Mouse (Mus musculus) midbrain, embryonic 16.5 days (tissue): ENCODE measurements around the gene Oosp1. TPM values are rescaled to one million over a fixed set of nuclear protein-coding genes. Genes with fewer than 3 reads are reported as not detected.

Source experiments
- ATAC-seq: fragments of 200-750 bp; cut with Nextera tagmentation; 2 replicates; pipeline ENCODE4 v1.8.0; 2017; ENCODE audit warnings: moderate TSS enrichment
- H3K27ac ChIP-seq: fragments of 300-500 bp; sonication (generic); 2 replicates; pipeline ENCODE4 v1.5.1; 2014; ENCODE audit warnings: mild to moderate bottlenecking, low read length, mixed read lengths
- H3K27me3 ChIP-seq: fragments of 300-500 bp; sonication (generic); 2 replicates; pipeline ENCODE4 v1.6.1; 2014; ENCODE audit warnings: low read depth, low read length, mixed read lengths; ENCODE audit not compliant: control insufficient read depth, insufficient read depth
- H3K36me3 ChIP-seq: fragments of 300-500 bp; sonication (generic); 2 replicates; pipeline ENCODE4 v1.6.1; 2014; ENCODE audit warnings: mild to moderate bottlenecking, low read length, moderate library complexity, mixed read lengths; ENCODE audit not compliant: control insufficient read depth, insufficient read depth
- H3K4me1 ChIP-seq: fragments of 300-500 bp; sonication (generic); 2 replicates; pipeline ENCODE4 v1.6.1; 2014; ENCODE audit warnings: mild to moderate bottlenecking, low read length, mixed read lengths; ENCODE audit not compliant: control insufficient read depth, insufficient read depth
- H3K4me2 ChIP-seq: fragments of 300-500 bp; sonication (generic); 2 replicates; pipeline ENCODE4 v1.6.1; 2014; ENCODE audit warnings: mild to moderate bottlenecking, low read length, mixed read lengths
- H3K4me3 ChIP-seq: fragments of 300-500 bp; sonication (generic); 2 replicates; pipeline ENCODE4 v1.5.1; 2014; ENCODE audit warnings: low read depth, mild to moderate bottlenecking, low read length, moderate library complexity, mixed read lengths
- H3K9ac ChIP-seq: fragments of 300-500 bp; sonication (generic); 2 replicates; pipeline ENCODE4 v1.6.1; 2014; ENCODE audit warnings: low read depth, low read length, mixed read lengths
- H3K9me3 ChIP-seq: fragments of 300-500 bp; sonication (generic); replicated peaks from 2 replicates; pipeline ENCODE4 v1.6.1; 2014; ENCODE audit warnings: mild to moderate bottlenecking, low read length, mixed read lengths; ENCODE audit not compliant: control insufficient read depth, poor library complexity, severe bottlenecking
- WGBS: fragments of 180-500 bp; shearing (Covaris S2); extraction: QIAGEN DNeasy Blood & Tissue Kit; methylation state at CpG from one replicate; pipeline ENCODE4 v1.1.7; 2014; 5-methylcytosine and 5-hydroxymethylcytosine counted together
- polyA plus RNA-seq: library from polyadenylated mRNA; unstranded; fragments of >200 nt; fragmentation: Nextera tagmentation; extraction: Ambion mirVana; gene quantifications from 2 replicates; pipeline ENCODE4 v1.2.1, GENCODE M21; 2015

Oosp1 gene
- polyA plus RNA-seq, 1 experiment from 2014 or later = not detected

DNA sequence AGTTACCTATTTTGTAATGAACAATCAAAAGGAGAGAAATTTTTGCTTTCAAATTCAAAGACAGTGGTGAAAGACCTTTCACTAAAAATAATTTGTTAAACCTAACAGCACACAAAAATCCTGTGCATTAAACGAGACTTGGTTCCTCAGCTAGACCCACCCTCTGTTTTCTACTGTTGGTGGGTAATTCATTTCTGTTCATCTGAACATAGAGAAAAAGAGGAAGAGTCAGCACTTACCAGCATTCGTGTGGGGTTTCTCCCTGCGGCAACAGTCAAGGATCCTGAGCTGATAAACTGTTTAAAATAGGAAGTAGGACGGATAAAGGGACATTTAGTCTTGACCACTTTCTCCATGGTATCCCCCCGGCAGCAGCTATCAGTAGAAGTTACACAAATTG is 55.4 kb downstream of the Oosp1 start:
- no peak overlapping the region for H3K4me2 ChIP-seq
- no peaks in the 10 kb centered on the region for H3K9me3 ChIP-seq
- WGBS = 81% methylated on average over 5 of the region's 5 CpGs
- no peak for ATAC-seq
- no peaks in the 10 kb centered on the region for H3K4me1 ChIP-seq
- no peak overlapping the region for H3K27ac ChIP-seq
- no peaks in the 10 kb centered on the region for H3K27me3 ChIP-seq
- H3K36me3 ChIP-seq = no peaks in the 10 kb centered on the region
- no peak overlapping the region for H3K4me3 ChIP-seq
- no peak overlapping the region for H3K9ac ChIP-seq

DNA sequence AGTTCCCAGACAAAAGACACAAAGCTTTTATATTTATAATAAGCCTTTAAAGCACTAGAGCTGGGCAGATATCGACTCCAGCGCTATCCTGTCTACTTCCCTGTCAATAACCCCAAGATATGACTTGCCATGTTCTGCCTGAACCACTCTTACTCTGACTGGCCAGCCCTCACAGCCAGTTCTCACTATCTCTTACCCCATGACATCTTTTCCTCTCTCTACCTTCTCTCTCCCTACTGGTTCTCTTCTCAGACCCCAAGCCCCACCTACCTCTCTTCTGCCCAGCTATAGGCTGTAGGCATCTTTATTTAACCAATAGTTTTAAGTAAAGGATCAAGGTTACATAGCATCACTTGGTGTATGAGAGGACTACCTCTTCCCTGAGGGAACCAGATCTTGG is 56.6 kb downstream of the Oosp1 start:
- Histone ChIP-seq H3K4me1 (no peaks in the 10 kb centered on the region), H3K27me3 (no peaks in the 10 kb centered on the region), H3K36me3 (no peaks in the 10 kb centered on the region), H3K27ac (no peak overlapping the region), H3K9me3 (no peaks in the 10 kb centered on the region), H3K4me3 (no peak overlapping the region), H3K4me2 (no peak overlapping the region), H3K9ac (no peak overlapping the region)
- WGBS = 74% methylated on average over 2 of the region's 2 CpGs
- ATAC-seq = no peak

GRCm38 (mm10) chr19:11633732-11634131 is 57.2 kb downstream of the Oosp1 start:
- H3K27me3 ChIP-seq = no peaks in the 10 kb centered on the region
- no peak overlapping the region for H3K4me2 ChIP-seq
- no peaks in the 10 kb centered on the region for H3K36me3 ChIP-seq
- no peak for ATAC-seq
- H3K4me3 ChIP-seq = no peak overlapping the region
- no peaks in the 10 kb centered on the region for H3K4me1 ChIP-seq
- no peak overlapping the region for H3K9ac ChIP-seq
- H3K27ac ChIP-seq = no peak overlapping the region
- WGBS = 85% methylated on average over 1 of the region's 1 CpGs
- H3K9me3 ChIP-seq = no peaks in the 10 kb centered on the region

- H3K27ac ChIP-seq = no peak overlapping the region
- no peaks in the 10 kb centered on the region for H3K9me3 ChIP-seq
- no peak for ATAC-seq
- no peaks in the 10 kb centered on the region for H3K4me1 ChIP-seq
- H3K9ac ChIP-seq = no peak overlapping the region
- WGBS = 83% methylated on average over 5 of the region's 5 CpGs
- H3K27me3 ChIP-seq = no peaks in the 10 kb centered on the region
- H3K4me3 ChIP-seq = no peak overlapping the region
- no peak overlapping the region for H3K4me2 ChIP-seq
- no peaks in the 10 kb centered on the region for H3K36me3 ChIP-seq
These were observed 65.7 kb downstream of the Oosp1 start for GRCm38 (mm10) chr19:11625231-11625630.

DNA sequence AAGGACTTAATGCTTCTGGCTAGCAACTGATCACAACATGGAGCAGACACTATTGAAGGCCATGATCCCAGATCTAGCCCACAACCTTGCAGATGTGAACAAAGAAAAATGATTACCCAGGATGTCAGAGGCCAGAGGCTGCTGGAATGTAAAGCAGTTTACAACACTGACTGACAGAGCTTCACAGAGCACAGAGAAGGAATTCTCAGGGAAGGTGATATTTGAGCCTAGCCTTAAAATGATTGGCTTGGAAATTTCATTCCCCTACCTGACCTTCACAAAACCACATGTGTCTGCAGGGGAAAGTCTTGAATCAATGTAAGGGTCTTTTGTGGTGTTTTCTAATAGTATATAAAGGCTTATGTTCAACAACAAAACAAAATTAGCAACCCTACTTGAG is 66.2 kb downstream of the Oosp1 start:
- Histone ChIP-seq H3K4me1 (no peaks in the 10 kb centered on the region), H3K4me2 (no peak overlapping the region), H3K9ac (no peak overlapping the region), H3K27ac (no peak overlapping the region), H3K4me3 (no peak overlapping the region), H3K9me3 (no peaks in the 10 kb centered on the region), H3K36me3 (no peaks in the 10 kb centered on the region), H3K27me3 (no peaks in the 10 kb centered on the region)
- no peak for ATAC-seq

GRCm38 (mm10) chr19:11623551-11623950 is 67.4 kb downstream of the Oosp1 start, which contains the start of gene Ms4a2:
TSS of gene Ms4a2 (minus strand) at chr19:11623719.
- H3K27ac ChIP-seq = no peak within 1 kb of the TSS
- WGBS = 85% methylated on average over 2 of the region's 2 CpGs
- no peaks in the 10 kb centered on the region for H3K9me3 ChIP-seq
- H3K4me3 ChIP-seq = no peak within 1 kb of the TSS
- H3K9ac ChIP-seq = no peak within 1 kb of the TSS
- no peaks in the 10 kb centered on the region for H3K4me1 ChIP-seq
- H3K4me2 ChIP-seq = no peak within 1 kb of the TSS
- no peaks in the 10 kb centered on the region for H3K36me3 ChIP-seq
- no peak for ATAC-seq
- no peaks in the 10 kb centered on the region for H3K27me3 ChIP-seq

DNA sequence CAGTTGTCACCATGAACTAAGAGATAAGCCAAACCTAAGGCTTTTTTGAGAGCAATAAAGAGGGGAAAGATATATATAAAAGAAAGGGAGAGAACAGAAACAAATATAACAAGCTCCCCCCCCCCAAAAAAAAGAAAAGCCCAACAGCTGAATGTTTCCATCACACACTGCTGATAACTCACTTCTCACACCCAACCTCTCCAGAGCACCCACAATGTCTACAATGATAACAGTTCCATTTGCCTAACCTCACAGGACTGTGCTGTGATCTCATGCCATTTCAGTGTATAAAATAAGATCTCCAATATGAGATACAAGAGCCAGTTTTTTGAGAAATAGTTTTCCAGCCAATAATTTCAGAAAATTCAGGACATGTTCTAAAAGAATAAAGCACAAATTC is 73.0 kb downstream of the Oosp1 start:
- Histone ChIP-seq H3K27me3 (no peaks in the 10 kb centered on the region), H3K36me3 (no peaks in the 10 kb centered on the region), H3K9ac (no peak overlapping the region), H3K4me2 (no peak overlapping the region), H3K9me3 (no peaks in the 10 kb centered on the region), H3K4me3 (no peak overlapping the region), H3K4me1 (no peaks in the 10 kb centered on the region), H3K27ac (no peak overlapping the region)
- ATAC-seq = no peak

Other genes with a start within 250 kb of the Oosp1 start
- not detected in 2 replicates for gene Ms4a4b, start 247.6 kb downstream of the Oosp1 start, polyA plus RNA-seq
- 1.9 and 2.0 TPM in 2 replicates for gene Ms4a6c, start 221.8 kb downstream of the Oosp1 start, polyA plus RNA-seq
- gene Gm8369, start 205.2 kb downstream of the Oosp1 start, polyA plus RNA-seq = not detected in 2 replicates
- gene Ms4a6b, start 174.6 kb downstream of the Oosp1 start, polyA plus RNA-seq = 1.7 and 1.9 TPM in 2 replicates
- gene Ms4a4d, start 154.3 kb downstream of the Oosp1 start, polyA plus RNA-seq = not detected in 2 replicates
- gene Ms4a6d, start 86.3 kb downstream of the Oosp1 start, polyA plus RNA-seq = 1.6 and 1.9 TPM in 2 replicates
- not detected in 2 replicates for gene Ms4a2, start 67.4 kb downstream of the Oosp1 start, polyA plus RNA-seq
- gene Ms4a3, start 50.3 kb downstream of the Oosp1 start, polyA plus RNA-seq = not detected in 2 replicates
- not detected in 2 replicates for gene Oosp2, start 30.6 kb downstream of the Oosp1 start, polyA plus RNA-seq
- not detected in 2 replicates for gene Oosp3, start 5.9 kb upstream of the Oosp1 start, polyA plus RNA-seq
- gene Gif, start 56.4 kb upstream of the Oosp1 start, polyA plus RNA-seq = not detected in 2 replicates
- 45.7 and 46.3 TPM in 2 replicates for gene Mrpl16, start 79.2 kb upstream of the Oosp1 start, polyA plus RNA-seq
- gene Stx3, start 128.3 kb upstream of the Oosp1 start, polyA plus RNA-seq = 35.9 and 40.2 TPM in 2 replicates
- 0.21 and 0.38 TPM in 2 replicates for gene Olfr1417, start 148.1 kb upstream of the Oosp1 start, polyA plus RNA-seq
- gene Olfr1418, start 169.9 kb upstream of the Oosp1 start, polyA plus RNA-seq = not detected in 2 replicates
- gene Olfr1419, start 184.0 kb upstream of the Oosp1 start, polyA plus RNA-seq = not detected in 2 replicates
- gene Olfr1420, start 195.4 kb upstream of the Oosp1 start, polyA plus RNA-seq = 0.06 and 0.14 TPM in 2 replicates
- gene Patl1, start 221.2 kb upstream of the Oosp1 start, polyA plus RNA-seq = 15.8 and 18.5 TPM in 2 replicates